Mouse (Mus musculus) thymus, adult 2 months (tissue): ENCODE data around the gene Nvl.

Experiments used
- CTCF ChIP-seq: fragments of 200-500 bp; IDR thresholded peaks from 2 replicates; pipeline ENCODE4 v1.5.1; 2012; ENCODE audit warnings: mild to moderate bottlenecking, control low read depth, low read length, moderate library complexity, borderline replicate concordance; ENCODE audit not compliant: control insufficient read depth, poor library complexity, insufficient read depth; ENCODE audit errors: extremely low read depth
- POLR2A ChIP-seq: fragments of 200-500 bp; IDR thresholded peaks from 2 replicates; pipeline ENCODE4 v1.6.1; 2012; ENCODE audit warnings: mild to moderate bottlenecking, low read length, control low read depth, moderate library complexity; ENCODE audit not compliant: control insufficient read depth, poor library complexity, insufficient read depth; ENCODE audit errors: extremely low read depth

GRCm38 (mm10) chr1:181124145-181124544 is 19.9 kb downstream of the Nvl start:
- no peak for TF ChIP-seq CTCF
- TF ChIP-seq POLR2A, result no peak
